Mouse (Mus musculus) C2C12 (cell line): ENCODE results near the gene Mreg. TPM values are rescaled to one million over a fixed set of nuclear protein-coding genes. Genes with fewer than 3 reads are reported as not detected.

ENCODE experiments used
- H3K27me3 ChIP-seq: one replicate; pipeline ENCODE4 v1.6.1; 2011; ENCODE audit not compliant: control insufficient read depth, insufficient read depth, insufficient read length
- H3K36me3 ChIP-seq: one replicate; pipeline ENCODE4 v1.6.1; 2011; ENCODE audit not compliant: control insufficient read depth, insufficient read depth
- H3K4me3 ChIP-seq: one replicate; pipeline ENCODE4 v1.5.1; 2011; ENCODE audit warnings: mild to moderate bottlenecking, control low read depth; ENCODE audit not compliant: poor library complexity, insufficient read depth, severe bottlenecking
- H3K79me2 ChIP-seq: one replicate; pipeline ENCODE4 v1.6.1; 2011; ENCODE audit not compliant: control insufficient read depth, insufficient read depth
- H3K79me3 ChIP-seq: one replicate; pipeline ENCODE4 v1.6.1; 2011; ENCODE audit warnings: low read depth, control low read depth
- H3ac ChIP-seq: one replicate; pipeline ENCODE3; 2011; ENCODE audit warnings: low read depth; ENCODE audit not compliant: control insufficient read depth, insufficient read length
- CEBPB ChIP-seq: IDR thresholded peaks from one replicate; pipeline ENCODE4 v1.6.1; 2011; ENCODE audit warnings: low read depth, mild to moderate bottlenecking, control low read depth, moderate library complexity
- CTCF ChIP-seq: IDR thresholded peaks from one replicate; pipeline ENCODE4 v1.5.1; 2011; ENCODE audit not compliant: control insufficient read depth, insufficient read depth, insufficient read length
- FOSL1 ChIP-seq: IDR thresholded peaks from one replicate; pipeline ENCODE4 v1.8.0; 2011; ENCODE audit warnings: mild to moderate bottlenecking, low read length; ENCODE audit not compliant: poor library complexity, insufficient read depth, severe bottlenecking
- MAX ChIP-seq: IDR thresholded peaks from one replicate; pipeline ENCODE4 v1.6.1; 2011; ENCODE audit warnings: mild to moderate bottlenecking, control low read depth
- MYOD1 ChIP-seq: IDR thresholded peaks from one replicate; pipeline ENCODE4 v1.6.1; 2011; ENCODE audit warnings: low read depth; ENCODE audit not compliant: control insufficient read depth, insufficient read length
- MYOG ChIP-seq: IDR thresholded peaks from one replicate; pipeline ENCODE4 v1.6.1; 2011; ENCODE audit not compliant: control insufficient read depth, insufficient read length; ENCODE audit errors: extremely low read depth
- USF1 ChIP-seq: IDR thresholded peaks from one replicate; pipeline ENCODE4 v1.6.1; 2011; ENCODE audit warnings: low read depth, mild to moderate bottlenecking, control low read depth, moderate library complexity
- polyA plus RNA-seq: library from polyadenylated mRNA; unstranded; fragments of >200 nt; fragmentation: generic; extraction: Trizol; gene quantifications from one replicate; pipeline ENCODE4 v1.2.1, GENCODE M21; 2012; ENCODE audit warnings: missing spikeins

Mreg gene
- polyA plus RNA-seq, 1 experiment: 1.6 TPM

DNA sequence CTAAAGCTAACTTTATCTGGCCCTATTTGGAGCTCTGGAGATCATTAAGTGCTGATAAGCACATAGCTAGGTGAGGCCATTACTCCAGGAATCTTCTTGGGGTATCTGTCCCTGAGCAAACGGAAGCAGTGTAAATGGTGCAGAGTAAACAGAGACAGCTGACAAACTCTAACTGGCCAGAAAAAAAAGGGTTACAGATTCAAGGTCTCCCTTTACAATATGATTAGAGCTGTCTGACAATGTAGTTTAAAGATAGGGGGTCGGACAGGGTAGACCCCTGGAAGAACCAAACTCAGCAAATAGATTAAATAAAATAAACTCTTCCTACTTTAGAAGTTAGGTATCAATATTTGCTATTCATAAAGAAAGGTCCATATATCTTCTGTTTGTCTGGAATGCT is 6.5 kb upstream of the Mreg start:
- Histone ChIP-seq H3ac (no peak overlapping the region), H3K79me3 (no peaks in the 10 kb centered on the region)
- TF ChIP-seq MYOG: no peak
- TF ChIP-seq USF1: no peak
- TF ChIP-seq CTCF: no peak
- no peak for TF ChIP-seq MAX
- TF ChIP-seq MYOD1: no peak
- no peak for TF ChIP-seq CEBPB
- no peak for TF ChIP-seq FOSL1

DNA sequence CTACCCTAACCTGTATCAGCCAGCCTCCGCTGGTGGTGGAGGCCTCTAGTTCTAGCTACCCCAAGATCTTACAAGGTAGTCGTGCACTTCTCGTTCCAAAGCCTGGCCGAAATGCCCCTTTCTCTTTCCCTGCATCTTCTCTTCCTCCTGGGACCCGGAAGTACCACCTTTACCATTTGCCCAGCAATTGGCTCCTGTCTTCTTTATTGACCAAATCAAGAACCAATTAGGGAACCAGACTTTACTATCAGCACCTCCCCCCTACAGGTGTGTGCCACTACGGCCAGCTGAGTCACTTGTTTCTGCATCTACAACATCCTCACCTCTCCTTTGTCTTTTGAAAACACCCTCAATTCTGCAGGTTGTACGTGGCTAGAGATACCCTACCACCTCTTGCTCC is 4.7 kb upstream of the Mreg start:
- Histone ChIP-seq H3K27me3 (no peaks in the 10 kb centered on the region), H3ac (no peak overlapping the region), H3K4me3 (no peak overlapping the region), H3K79me3 (no peaks in the 10 kb centered on the region), H3K79me2 (no peaks in the 10 kb centered on the region), H3K36me3 (no peaks in the 10 kb centered on the region)
- no peak for TF ChIP-seq MAX
- TF ChIP-seq CTCF: no peak
- no peak for TF ChIP-seq USF1
- TF ChIP-seq MYOG: no peak

More for the DNA sequence above, 6.5 kb upstream of the Mreg start:
- no peaks in the 10 kb centered on the region for H3K79me2 ChIP-seq
- no peaks in the 10 kb centered on the region for H3K36me3 ChIP-seq
- no peak overlapping the region for H3K4me3 ChIP-seq
- no peaks in the 10 kb centered on the region for H3K27me3 ChIP-seq

- Histone ChIP-seq H3K79me2 (peaks cover 5% of the 10 kb centered on the region), H3K36me3 (no peaks in the 10 kb centered on the region), H3K79me3 (no peaks in the 10 kb centered on the region), H3K4me3 (no peak overlapping the region), H3K27me3 (no peaks in the 10 kb centered on the region), H3ac (no peak overlapping the region)
- TF ChIP-seq MYOG (no peak), CTCF (no peak), MAX (no peak), FOSL1 (no peak), CEBPB (no peak), MYOD1 (no peak), USF1 (no peak)
Measured at GRCm38 (mm10) chr1:72215174-72215573, 3.1 kb upstream of the Mreg start.

DNA sequence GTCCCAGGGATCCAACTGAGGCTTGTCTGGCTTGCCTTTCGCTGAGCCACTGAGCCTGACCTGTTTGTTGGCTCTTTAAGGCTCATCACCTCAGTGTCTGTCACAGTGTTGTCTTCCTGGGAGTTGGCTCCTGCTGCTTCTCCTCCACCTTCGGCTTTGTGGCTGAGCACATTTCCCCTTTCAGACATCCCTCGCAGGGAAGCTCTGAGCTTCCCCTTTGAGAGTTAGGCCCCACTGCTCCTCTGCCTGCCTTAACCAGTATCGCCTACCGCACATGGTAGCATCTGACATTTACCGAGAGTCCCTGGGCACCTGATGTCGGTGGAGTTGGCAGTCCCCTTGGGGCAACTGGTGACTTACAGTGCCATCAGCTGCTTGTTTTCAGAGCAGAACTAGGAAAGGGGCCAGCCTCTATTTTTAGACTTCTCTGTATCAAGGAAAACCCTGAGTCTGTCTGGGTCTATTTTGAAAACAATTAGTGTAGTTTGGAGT is 2.4 kb upstream of the Mreg start:
- no peaks in the 10 kb centered on the region for H3K27me3 ChIP-seq
- H3ac ChIP-seq: no peak overlapping the region
- no peak for TF ChIP-seq MYOG
- TF ChIP-seq MYOD1: no peak
- TF ChIP-seq USF1: no peak
- TF ChIP-seq CEBPB: no peak
- TF ChIP-seq CTCF: no peak
- no peak for TF ChIP-seq FOSL1
- no peak for TF ChIP-seq MAX
- peaks cover 9% of the 10 kb centered on the region for H3K79me2 ChIP-seq
- no peaks in the 10 kb centered on the region for H3K79me3 ChIP-seq
- H3K36me3 ChIP-seq: no peaks in the 10 kb centered on the region
- H3K4me3 ChIP-seq: no peak overlapping the region

DNA sequence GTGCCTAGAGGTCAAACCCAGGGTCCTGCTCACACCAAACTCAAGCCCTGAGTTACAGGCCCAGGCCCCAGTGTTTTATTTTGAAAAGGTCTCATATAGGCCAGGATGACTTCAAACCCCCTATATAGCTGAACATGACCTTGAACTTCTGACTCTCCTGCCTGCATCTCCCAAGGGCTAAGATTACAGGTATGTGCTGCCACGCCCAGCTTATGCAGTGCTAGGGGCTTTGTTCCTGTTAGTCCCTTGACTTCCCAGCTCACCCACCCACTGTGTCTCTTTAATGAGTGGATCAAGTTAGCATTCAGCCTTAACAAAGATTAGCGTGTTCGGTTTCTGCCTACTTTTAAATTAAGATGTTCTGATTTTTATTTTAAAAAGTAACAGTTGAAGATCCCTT is 1.8 kb upstream of the Mreg start:
- H3K27me3 ChIP-seq: no peaks in the 10 kb centered on the region
- peaks cover 13% of the 10 kb centered on the region for H3K79me2 ChIP-seq
- TF ChIP-seq FOSL1 (no peak), CEBPB (no peak), USF1 (no peak), MYOG (no peak), MYOD1 (no peak), MAX (no peak), CTCF (no peak)
- H3K4me3 ChIP-seq: no peak overlapping the region
- H3ac ChIP-seq: no peak overlapping the region
- H3K36me3 ChIP-seq: no peaks in the 10 kb centered on the region
- no peaks in the 10 kb centered on the region for H3K79me3 ChIP-seq
